Mouse (Mus musculus): ENCODE measurements around the gene Grin1.
"Not testable (repeated sequence)": the region's sequence is repeated elsewhere in the genome, so short reads cannot be mapped to it uniquely, and the experiment has no call there.

Gene Grin1

GRCm38 (mm10) chr2:25256443-25257109 lies 62.4 kb downstream of the Grin1 start:
- DNase-seq (ENCODE audit: low read depth, low spot score), result not testable (repeated sequence)

GRCm38 (mm10) chr2:25255284-25255779 lies 63.7 kb downstream of the Grin1 start, which contains the start of gene Tmem203:
TSS of gene Tmem203 (plus strand) at chr2:25255439.
- DNase-seq (ENCODE audit: low read depth, low spot score), result peak; percentile 73

- no peak for DNase-seq (ENCODE audit: low read depth, low spot score)
These were observed 66.7 kb downstream of the Grin1 start for GRCm38 (mm10) chr2:25252331-25252730.

- DNase-seq (ENCODE audit: low read depth, low spot score), result no peak
These were observed 72.6 kb downstream of the Grin1 start, which contains the start of gene AL732309.1 for GRCm38 (mm10) chr2:25246183-25247072. TSS of gene AL732309.1 (minus strand) at chr2:25246863.

GRCm38 (mm10) chr2:25244144-25244543 lies 74.8 kb downstream of the Grin1 start:
- no peak for DNase-seq (ENCODE audit: low read depth, low spot score)

GRCm38 (mm10) chr2:25243342-25243741 lies 75.6 kb downstream of the Grin1 start:
- DNase-seq (ENCODE audit: low read depth, low spot score), result no peak

GRCm38 (mm10) chr2:25242101-25242506 lies 76.9 kb downstream of the Grin1 start, which contains the start of the genes Rnf208 and Cysrt1:
TSS of gene Rnf208 (plus strand) at chr2:25242255.
TSS of gene Cysrt1 (minus strand) at chr2:25242452.
- DNase-seq (ENCODE audit: low read depth, low spot score), result no peak

- DNase-seq (ENCODE audit: low read depth, low spot score), result no peak
These were observed 77.6 kb downstream of the Grin1 start for GRCm38 (mm10) chr2:25241438-25241775.

Data from telencephalon, adult 2 months (tissue).